Mouse (Mus musculus): ENCODE data around the gene Zfp316.

Zfp316 gene

GRCm38 (mm10) chr5:143275761-143276160 is 5.9 kb upstream of the Zfp316 start:
- no peak for DNase-seq

GRCm38 (mm10) chr5:143272540-143273330 is 2.9 kb upstream of the Zfp316 start:
- DNase-seq = no peak

- no peak for DNase-seq
Observed at GRCm38 (mm10) chr5:143272108-143272507, 2.3 kb upstream of the Zfp316 start.

GRCm38 (mm10) chr5:143271642-143272041 is 1.8 kb upstream of the Zfp316 start:
- DNase-seq = no peak

DNA sequence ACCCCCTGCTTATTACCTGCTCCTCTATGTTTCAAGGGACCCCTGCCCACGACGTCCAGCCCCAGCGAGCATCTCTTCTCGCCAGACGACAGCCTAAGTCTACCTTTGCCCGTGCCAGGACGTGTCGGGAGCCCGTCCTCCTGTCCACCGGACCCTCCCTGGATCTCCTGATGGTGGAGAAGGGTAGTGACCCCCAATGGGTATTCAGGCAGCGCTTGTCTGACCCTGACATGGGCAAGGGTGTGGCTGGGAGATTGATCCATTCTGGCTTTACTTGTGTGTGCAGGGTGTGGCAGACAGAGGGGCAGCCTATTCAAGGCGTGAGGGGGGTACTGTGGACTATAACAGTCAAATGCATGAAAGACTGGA is 313 bp upstream of the Zfp316 start:
- no peak for DNase-seq

DNA sequence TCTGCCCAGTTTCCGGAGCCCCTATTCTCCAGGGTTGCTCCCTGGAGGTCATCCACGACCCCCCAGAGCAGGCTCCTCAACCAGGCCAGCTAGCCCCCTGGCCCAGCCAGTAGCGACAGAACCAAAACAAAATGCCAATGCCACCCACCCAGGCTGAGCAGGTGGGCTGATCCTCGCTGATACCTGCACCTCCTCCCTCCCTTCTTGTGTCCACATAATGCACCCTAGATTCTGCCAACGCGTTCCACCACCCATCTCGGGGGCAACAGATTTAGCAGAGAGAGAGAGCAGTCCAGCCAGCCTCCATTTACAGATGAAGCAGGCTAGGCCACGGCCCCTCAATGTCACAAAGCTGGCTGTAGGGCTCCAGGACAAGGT is 848 bp downstream of the Zfp316 start:
- DNase-seq = no peak

GRCm38 (mm10) chr5:143266794-143267193 is 3.0 kb downstream of the Zfp316 start:
- DNase-seq = no peak

DNA sequence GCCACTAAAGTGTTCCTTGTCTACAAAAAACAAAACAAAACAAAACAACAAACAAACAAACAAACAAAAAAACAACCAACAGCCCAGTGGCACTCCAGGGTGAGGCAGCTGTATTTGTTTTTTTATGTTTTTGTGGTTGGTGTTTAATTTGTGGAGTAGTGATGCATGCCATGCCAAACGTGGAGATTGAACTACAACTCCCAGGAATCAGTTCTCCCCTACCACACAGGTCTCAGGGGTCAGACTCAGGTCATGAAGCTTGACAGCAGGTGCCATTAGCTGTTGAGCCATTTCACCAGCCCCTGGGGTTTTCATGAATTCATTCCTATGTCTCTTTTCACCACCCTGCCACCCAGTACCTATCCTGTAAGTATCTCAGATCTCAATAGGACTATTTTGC is 4.4 kb downstream of the Zfp316 start:
- no peak for DNase-seq

DNA sequence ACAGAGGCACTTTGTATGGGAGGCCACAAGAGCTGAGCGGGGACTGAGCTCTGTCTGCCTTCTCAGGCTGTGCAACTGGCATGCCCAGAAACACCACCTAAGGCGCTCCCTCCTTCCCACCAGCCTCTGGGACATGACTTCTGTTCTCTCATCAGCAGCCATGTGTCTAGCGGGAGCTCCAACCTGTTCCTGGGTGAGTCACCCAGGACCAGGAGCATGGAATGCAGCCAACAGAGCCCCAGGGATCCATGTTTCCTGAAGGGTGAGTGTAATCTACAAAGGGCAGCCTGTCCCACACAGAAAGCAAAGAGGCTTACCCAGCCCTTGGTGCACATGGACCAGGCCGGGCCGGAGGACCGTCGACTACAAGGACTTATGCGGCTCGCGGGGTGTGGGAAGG is 5.1 kb downstream of the Zfp316 start:
- DNase-seq = no peak

DNA sequence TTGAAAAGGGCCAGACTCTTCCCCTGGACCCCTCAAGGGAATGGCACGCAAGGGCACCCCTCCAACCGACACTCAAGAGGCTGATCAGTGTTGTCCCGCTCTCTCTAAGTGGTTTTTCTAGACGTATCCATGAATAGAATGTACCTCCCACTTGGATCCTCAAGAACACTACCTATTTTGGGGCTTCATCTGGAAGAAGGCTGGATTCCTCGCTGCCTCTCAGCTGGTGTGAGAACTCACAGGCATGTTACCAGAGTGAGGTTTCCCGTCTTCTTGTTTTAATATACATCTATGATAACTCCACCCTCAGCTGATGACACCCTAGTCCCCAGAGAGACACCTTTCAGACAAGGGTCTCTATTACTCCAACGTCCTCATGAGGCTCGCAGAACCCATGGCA is 8.2 kb downstream of the Zfp316 start:
- no peak for DNase-seq

DNA sequence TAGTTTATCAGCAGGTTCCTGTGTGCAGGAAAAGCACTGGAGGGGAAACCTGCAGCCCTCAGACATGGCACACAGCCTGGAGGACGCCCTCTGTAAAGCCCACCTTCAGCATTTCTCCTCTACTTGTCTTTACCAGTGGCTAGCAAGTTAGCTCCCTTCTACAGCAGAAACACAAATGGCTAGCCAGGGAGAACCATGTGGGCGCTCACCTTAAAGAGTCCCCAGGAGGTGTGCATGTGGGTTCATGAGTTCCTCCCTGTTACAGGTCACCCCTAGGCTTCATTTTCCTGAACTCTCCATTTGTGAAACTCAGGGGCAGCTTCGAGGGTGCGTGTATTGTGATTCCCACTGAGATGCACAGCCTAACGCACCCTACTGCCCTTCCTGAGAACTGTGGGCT is 14.0 kb downstream of the Zfp316 start:
- no peak for DNase-seq

GRCm38 (mm10) chr5:143255131-143255519 is 14.7 kb downstream of the Zfp316 start:
- no peak for DNase-seq

- no peak for DNase-seq
Observed at GRCm38 (mm10) chr5:143254487-143255130, 15.2 kb downstream of the Zfp316 start.

DNA sequence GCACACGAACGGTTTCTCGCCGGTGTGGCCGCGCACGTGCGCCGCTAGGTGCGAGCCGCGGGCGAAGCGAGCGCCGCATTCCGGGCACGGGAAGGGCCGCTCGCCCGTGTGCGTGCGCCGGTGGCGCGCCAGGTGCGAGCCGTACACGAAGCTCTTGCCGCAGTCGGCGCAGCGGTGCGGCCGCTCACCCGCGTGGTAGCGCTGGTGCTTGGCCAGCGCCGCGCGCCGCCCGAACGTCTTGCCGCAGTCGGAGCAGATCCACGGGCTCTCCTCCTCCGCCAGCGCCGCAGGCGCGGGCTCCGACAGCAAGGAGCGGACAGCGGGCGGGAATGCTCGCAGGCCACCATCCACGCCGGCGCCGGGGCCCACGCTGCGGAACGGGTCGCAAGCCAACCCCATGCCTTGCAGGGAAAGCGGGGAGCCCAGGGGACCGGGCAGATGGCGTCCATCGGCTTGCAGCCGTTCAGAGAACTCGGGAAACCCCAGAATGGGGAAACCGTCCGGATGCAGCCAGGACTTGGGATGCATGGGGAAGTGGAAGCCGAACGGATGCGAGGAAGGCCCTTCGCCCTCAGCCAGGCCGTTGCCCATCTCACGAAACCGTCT is 15.8 kb downstream of the Zfp316 start:
- no peak for DNase-seq

DNA sequence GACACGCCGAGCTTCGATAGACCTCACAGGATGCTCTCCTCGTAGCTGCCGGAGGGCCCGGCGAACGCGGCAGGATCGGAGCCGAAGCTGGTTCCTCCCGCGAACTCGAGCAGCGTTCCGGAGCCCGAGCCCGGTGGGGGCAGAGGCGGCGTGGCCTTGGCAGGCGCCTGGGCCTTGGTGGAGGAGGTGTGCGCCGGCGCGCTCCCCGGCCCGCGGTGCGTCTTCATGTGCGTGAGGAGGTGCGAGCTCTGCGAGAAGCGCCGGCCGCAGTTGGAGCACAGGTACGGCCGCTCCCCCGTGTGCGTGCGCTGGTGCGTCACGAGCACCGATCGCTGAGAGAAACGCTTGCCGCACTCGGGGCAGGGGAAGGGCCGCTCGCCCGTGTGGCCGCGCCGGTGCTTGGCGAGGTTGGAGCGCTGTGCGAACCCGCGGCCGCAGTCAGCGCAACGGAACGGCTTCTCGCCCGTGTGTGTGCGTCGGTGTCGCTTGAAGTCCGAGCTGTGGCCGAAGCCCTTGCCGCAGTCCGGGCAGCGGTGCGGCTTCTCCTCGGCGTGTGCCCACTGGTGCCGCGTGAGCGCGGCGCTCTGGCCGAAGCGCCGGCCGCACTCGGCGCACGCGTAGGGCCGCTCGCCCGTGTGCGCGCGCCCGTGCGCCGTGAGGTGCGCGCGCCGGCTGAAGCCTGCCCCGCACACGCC is 16.5 kb downstream of the Zfp316 start:
- no peak for DNase-seq

- DNase-seq = no peak
Observed at GRCm38 (mm10) chr5:143252791-143253185, 17.0 kb downstream of the Zfp316 start.

- DNase-seq = no peak
Observed at GRCm38 (mm10) chr5:143252039-143252438, 17.8 kb downstream of the Zfp316 start.

GRCm38 (mm10) chr5:143244926-143245325 is 24.9 kb downstream of the Zfp316 start:
- no peak for DNase-seq

DNA sequence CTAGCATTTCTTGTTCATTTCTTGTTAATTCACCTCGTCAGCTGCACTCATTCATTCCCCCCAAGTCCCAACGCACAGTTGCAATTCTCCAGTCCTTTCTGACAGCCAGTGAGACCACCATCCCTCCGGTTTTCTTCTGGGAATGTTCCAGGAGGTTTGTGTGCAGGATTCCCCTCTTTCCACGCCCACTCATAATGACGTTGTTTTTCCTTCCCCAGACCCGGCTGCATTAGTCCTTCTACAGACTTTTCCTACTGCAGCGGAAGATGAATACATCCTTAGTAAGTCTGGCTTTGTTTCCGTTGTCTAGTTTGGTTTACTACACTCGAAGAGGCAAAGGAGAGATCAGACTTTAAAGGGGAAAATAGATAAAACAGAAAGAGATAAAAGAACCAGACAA is 33.8 kb downstream of the Zfp316 start:
- DNase-seq = no peak

DNA sequence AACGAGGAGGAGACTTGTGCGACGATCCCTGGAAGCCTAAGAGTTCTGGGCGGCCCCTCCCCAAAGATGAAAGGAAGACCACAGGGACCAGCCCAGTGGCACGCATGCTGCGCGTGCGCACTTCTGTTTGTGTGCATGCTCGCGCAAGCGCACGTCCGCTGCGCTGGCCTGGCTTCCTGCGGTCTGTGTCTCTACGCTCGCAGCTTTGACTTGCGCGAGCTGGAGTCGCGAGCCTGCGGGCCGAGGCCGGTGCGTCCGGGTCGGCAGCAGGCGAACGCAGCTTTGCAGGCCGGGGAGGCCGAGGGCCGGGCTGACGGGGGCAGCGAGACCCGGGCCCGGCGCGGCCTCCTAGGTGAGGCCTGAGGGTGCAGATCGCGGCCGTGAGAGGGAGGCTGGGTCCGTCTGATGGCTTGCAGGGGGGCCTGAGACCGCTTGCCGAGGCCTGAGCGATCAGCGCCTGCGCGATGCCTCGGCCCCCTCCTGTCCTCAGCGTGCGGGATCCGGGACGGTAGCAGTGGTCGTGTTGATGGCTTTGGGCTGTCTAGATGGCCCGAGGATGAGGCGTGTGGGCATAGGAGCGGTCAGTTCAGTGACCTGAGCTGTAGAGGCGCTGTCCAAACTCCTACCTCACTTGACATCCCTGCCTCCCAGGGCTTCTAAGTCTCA is 34.7 kb downstream of the Zfp316 start, which contains the start of gene Zfp12:
Gene Zfp12 (plus strand): TSS at position 136 of the 666 bp plus-strand sequence.
- DNase-seq = peak; percentile 96

DNA sequence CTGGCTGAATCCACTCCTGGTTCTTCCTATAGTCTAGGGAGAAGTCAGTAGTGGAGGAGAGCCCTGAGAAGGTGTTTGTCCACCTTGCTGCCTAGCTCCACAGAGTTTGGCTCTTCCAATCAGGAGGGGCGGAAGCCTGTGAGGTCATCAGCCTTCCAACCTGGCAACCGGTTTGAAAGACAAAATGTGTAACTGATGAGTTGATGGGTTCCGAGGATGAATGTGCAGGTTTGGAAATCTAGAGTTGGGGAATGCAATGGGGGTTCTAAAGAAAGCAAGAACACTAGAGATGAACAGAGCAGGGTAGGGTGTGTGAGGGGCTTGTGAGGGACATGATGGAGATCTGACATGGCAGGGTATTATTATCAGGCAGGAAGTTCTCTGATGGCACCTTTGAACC is 43.0 kb downstream of the Zfp316 start, which contains the start of gene Spdye4a:
Gene Spdye4a (minus strand): TSS at position 101 of the 400 bp plus-strand sequence.
- no peak for DNase-seq

DNA sequence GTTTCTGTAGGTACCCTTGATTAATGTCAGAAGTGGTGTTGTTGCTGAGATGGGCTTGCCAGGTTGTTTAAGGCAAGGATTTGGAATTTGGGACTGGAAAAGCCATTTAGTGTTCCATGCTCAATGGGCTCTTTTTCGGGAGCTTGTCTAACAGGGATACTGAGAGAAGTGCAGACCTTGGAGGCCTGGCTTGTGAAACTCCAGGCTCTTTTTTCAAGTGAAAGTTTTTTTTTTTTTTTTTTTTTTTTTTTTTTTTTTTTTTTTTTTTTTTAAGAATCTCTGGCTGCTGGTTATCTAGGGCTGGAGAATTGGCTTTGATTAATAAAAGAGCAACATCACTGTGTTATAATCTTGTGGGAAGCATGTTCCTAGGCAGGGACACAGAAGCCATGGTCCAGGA is 47.5 kb downstream of the Zfp316 start:
- no peak for DNase-seq

- DNase-seq = no peak
Observed at GRCm38 (mm10) chr5:143220996-143221395, 48.8 kb downstream of the Zfp316 start.

All from lung, adult 18-20 months (tissue).